Mouse (Mus musculus) megakaryocyte, embryonic 14.5 days (primary cell): ENCODE results near the gene Gm49395. TPM values are rescaled to one million over a fixed set of nuclear protein-coding genes. Genes with fewer than 3 reads are reported as not detected.

ENCODE experiments used
- H3K27me3 ChIP-seq: replicated peaks from 2 replicates; pipeline ENCODE3; 2012; ENCODE audit warnings: inconsistent platforms
- H3K36me3 ChIP-seq: replicated peaks from 2 replicates; pipeline ENCODE3; 2012; ENCODE audit warnings: low read length, inconsistent platforms, mixed read lengths
- H3K4me1 ChIP-seq: 2 replicates; pipeline ENCODE4 v1.6.1; 2012; ENCODE audit warnings: inconsistent platforms
- H3K4me3 ChIP-seq: replicated peaks from 2 replicates; pipeline ENCODE3; 2012; ENCODE audit warnings: moderate library complexity, mild to moderate bottlenecking, inconsistent platforms
- H3K9me3 ChIP-seq: 2 replicates; pipeline ENCODE4 v1.6.1; 2012; ENCODE audit warnings: inconsistent platforms
- FLI1 ChIP-seq: IDR thresholded peaks from 2 replicates; pipeline ENCODE4 v1.6.1; 2012; ENCODE audit warnings: low read length, inconsistent platforms, mixed read lengths
- GATA1 ChIP-seq: IDR thresholded peaks from 3 replicates; pipeline ENCODE4 v1.6.1; 2012; ENCODE audit warnings: mixed read lengths, low read length, inconsistent platforms, borderline replicate concordance
- polyA plus RNA-seq: library from polyadenylated mRNA; stranded (reverse); fragments of >175 nt; gene quantifications from 2 replicates; pipeline ENCODE4 v1.2.3, GENCODE M21; 2012; ENCODE audit warnings: low replicate concordance; ENCODE audit not compliant: insufficient read depth

Gm49395 gene
- polyA plus RNA-seq, 1 experiment = 7.0 TPM

DNA sequence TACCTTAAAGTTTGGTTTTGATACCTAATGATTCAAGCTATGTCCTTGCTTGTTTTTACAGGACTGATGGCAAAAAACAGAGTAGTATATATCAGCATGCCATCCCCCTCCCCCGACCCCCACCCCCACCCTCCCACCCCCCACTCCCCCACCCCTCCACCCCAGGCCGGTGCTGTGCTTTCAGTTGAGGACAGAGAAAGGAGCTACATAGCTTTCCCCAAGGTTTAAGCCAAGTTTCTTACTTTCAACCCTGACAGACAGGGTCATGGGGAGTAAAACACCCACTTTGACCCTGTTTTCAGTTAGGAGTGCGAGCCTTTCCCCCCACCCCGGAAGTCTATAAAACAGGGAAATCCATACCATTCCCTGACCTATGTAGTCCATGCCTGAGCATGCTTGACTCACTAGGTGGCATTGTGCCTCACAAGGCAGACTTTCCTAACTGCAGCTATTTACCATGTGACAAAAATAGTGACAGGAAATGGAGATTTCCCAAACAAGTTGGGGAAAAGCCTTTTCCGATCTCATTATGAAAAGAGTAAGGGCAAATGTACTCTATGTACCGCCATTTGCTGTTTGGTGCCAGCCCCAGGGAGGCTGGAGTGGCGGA is 98.2 kb downstream of the Gm49395 start:
- Histone ChIP-seq H3K4me3 (no peak overlapping the region), H3K4me1 (peaks cover 15% of the 10 kb centered on the region), H3K9me3 (no peaks in the 10 kb centered on the region)

GRCm38 (mm10) chr13:115002837-115003236 is 98.9 kb downstream of the Gm49395 start:
- TF ChIP-seq GATA1 = no peak
- no peak for TF ChIP-seq FLI1
- Histone ChIP-seq H3K27me3 (no peaks in the 10 kb centered on the region), H3K4me1 (peaks cover 15% of the 10 kb centered on the region), H3K4me3 (no peak overlapping the region), H3K36me3 (no peaks in the 10 kb centered on the region), H3K9me3 (no peaks in the 10 kb centered on the region)

More for the DNA sequence above, 98.2 kb downstream of the Gm49395 start:
- Histone ChIP-seq H3K27me3 (no peaks in the 10 kb centered on the region), H3K36me3 (no peaks in the 10 kb centered on the region)
- no peak for TF ChIP-seq GATA1

- Histone ChIP-seq H3K4me3 (no peak overlapping the region), H3K9me3 (no peaks in the 10 kb centered on the region), H3K27me3 (no peaks in the 10 kb centered on the region), H3K4me1 (peaks cover 15% of the 10 kb centered on the region), H3K36me3 (no peaks in the 10 kb centered on the region)
- no peak for TF ChIP-seq FLI1
- no peak for TF ChIP-seq GATA1
Measured at GRCm38 (mm10) chr13:115002155-115002554, 99.6 kb downstream of the Gm49395 start.

GRCm38 (mm10) chr13:114999582-114999981 is 102.1 kb downstream of the Gm49395 start:
- Histone ChIP-seq H3K27me3 (no peaks in the 10 kb centered on the region), H3K4me1 (peaks cover 8% of the 10 kb centered on the region), H3K4me3 (no peak overlapping the region), H3K9me3 (no peaks in the 10 kb centered on the region), H3K36me3 (no peaks in the 10 kb centered on the region)
- TF ChIP-seq GATA1 (no peak), FLI1 (no peak)

- no peak overlapping the region for H3K4me3 ChIP-seq
Measured at GRCm38 (mm10) chr13:114998100-114998499, 103.6 kb downstream of the Gm49395 start.

DNA sequence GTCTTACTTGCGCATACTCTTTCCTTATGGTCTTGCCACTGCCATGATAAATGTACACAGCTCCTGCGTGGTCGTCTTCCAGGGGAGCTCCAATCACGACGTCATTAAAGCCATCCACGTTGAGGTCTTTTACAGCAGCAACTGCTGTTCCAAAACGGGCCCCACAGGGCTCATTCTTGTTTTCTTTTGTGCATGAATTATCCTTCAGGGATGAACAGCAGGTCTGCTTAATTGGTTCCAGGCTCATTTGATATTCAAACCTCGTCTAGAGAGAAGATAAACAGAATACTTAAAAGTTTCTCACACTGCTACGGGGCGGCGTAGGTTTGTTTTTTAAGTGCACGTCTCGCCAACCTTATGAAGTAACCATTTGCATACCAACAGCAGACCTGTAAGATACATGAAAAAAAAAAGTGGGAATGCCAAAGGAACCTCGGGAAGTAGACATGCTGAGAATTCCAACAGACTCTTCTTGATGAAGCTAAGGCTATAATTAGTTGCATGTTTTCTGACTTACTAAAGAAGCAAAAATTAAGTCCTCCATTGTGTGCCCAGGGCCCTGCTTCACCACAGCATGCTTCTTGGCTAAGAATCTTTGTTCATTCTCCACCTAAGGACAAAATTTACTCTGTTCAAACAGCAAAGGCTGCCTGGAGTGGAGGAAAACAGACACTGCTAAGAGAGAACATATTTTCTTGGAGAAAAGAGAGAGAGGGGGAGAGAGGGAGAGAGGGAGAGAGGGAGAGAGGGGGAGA is 109.3 kb downstream of the Gm49395 start:
- no peak for TF ChIP-seq GATA1
- TF ChIP-seq FLI1 = no peak

More at GRCm38 (mm10) chr13:114998100-114998499, 103.6 kb downstream of the Gm49395 start:
- Histone ChIP-seq H3K27me3 (no peaks in the 10 kb centered on the region), H3K4me1 (peaks cover 3% of the 10 kb centered on the region; the same call in 1 of the 2 replicates), H3K9me3 (no peaks in the 10 kb centered on the region), H3K36me3 (no peaks in the 10 kb centered on the region)
- TF ChIP-seq FLI1 (no peak), GATA1 (no peak)

DNA sequence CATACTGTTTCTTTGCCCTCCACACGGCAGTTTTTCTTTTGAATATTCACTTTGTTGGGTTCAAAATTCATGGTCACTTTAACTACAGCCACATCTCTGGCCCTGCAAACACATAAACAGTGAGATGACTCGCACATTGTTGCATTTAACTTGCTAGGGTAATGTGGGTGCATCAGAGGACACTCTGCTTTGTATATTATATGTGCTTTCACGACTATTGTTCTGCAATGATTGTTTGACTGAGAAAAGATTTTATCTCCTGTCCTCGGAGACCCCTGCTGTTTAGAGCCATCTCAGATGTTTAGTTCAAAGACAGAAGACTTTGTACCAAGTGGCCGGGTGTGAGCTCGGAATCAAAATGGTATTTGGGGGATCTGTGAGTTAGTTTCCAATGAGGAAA is 114.1 kb downstream of the Gm49395 start:
- Histone ChIP-seq H3K9me3 (no peaks in the 10 kb centered on the region), H3K27me3 (no peaks in the 10 kb centered on the region), H3K4me1 (0 out of 2 replicates have a peak, but pooled peaks cover 3% of the 10 kb centered on the region), H3K36me3 (no peaks in the 10 kb centered on the region), H3K4me3 (no peak overlapping the region)
- TF ChIP-seq GATA1 (no peak), FLI1 (no peak)

More for the DNA sequence above, 109.3 kb downstream of the Gm49395 start:
- H3K9me3 ChIP-seq = no peaks in the 10 kb centered on the region
- H3K4me1 ChIP-seq = 0 out of 2 replicates have a peak, but pooled peaks cover under 1% of the 10 kb centered on the region
- H3K4me3 ChIP-seq = no peak overlapping the region
- no peaks in the 10 kb centered on the region for H3K36me3 ChIP-seq
- no peaks in the 10 kb centered on the region for H3K27me3 ChIP-seq

GRCm38 (mm10) chr13:114987161-114987560 is 114.6 kb downstream of the Gm49395 start:
- no peak overlapping the region for H3K4me3 ChIP-seq
- TF ChIP-seq FLI1 (no peak), GATA1 (no peak)
- no peaks in the 10 kb centered on the region for H3K9me3 ChIP-seq
- no peaks in the 10 kb centered on the region for H3K27me3 ChIP-seq
- H3K36me3 ChIP-seq = no peaks in the 10 kb centered on the region
- H3K4me1 ChIP-seq = 0 out of 2 replicates have a peak, but pooled peaks cover 3% of the 10 kb centered on the region

Other genes starting within 250 kb of the Gm49395 start
- 0.34 TPM in 1 of 2 replicates, not detected in the other for gene Itga2, start 169.8 kb downstream of the Gm49395 start, polyA plus RNA-seq
- 16.3 and 22.0 TPM in 2 replicates for gene Pelo, start 11.7 kb downstream of the Gm49395 start, polyA plus RNA-seq
- 0.22 TPM in 1 of 2 replicates, not detected in the other for gene Itga1, start within 50 bp of the Gm49395 start, polyA plus RNA-seq